Mouse (Mus musculus): ENCODE measurements around the gene Agpat3. TPM values are rescaled to one million over a fixed set of nuclear protein-coding genes. Genes with fewer than 3 reads are reported as not detected.

The Agpat3 gene
- polyA plus RNA-seq (2014; fragmentation: Nextera tagmentation; extraction: Ambion mirVana): 41.9 and 54.3 TPM in 2 replicates

DNA sequence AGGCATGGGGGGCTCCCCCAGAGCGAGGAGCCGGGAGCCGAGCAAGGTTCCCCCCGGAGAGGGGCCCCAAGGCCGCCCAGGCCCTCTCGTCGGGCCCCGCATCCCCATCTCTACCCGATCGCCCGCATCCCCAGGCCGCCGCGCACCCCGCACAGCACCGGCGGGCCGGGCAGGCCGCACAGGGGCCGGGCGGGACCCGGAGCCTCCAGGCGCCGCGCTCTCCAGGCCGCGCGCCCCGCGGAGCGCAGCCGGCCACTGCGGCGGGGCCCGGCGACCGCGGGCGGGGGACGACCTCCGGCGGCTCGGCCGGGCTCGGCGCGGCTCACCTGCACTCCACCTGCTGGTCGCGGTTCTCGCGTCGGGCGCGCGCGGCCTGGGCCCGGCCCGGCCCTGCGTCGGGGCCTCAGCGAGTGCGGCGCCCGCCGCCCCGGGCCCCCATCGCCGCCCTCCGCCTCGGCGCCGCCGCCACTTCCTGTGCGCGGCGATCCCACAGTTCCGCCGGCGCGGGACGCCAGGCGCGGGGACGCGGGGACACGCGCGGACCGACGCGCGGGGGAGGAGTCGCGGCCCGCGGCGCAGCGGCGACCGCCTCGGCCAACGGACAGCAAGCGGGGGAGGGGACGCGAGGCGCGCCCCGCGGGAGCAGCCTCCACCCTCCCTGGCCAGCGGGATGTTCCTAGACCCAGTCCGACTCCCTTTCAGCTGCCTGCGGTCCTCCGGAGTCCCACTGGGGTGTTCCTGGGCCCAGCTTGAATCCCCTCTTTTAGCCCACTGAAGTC, at the start of gene Agpat3:
TSS of gene Agpat3 (minus strand) at position 603 of the 779 bp plus-strand sequence.
- peaks cover 13% of the 10 kb centered on the region for H3K4me1 ChIP-seq (ENCODE audit: control insufficient read depth, insufficient read depth, low read length)
- WGBS: under 1% methylated on average over 56 of the region's 113 CpGs
- peak within 1 kb of the TSS; percentile 73 for H3K4me2 ChIP-seq (replicated peaks; ENCODE audit: low read depth, low read length)
- H3K9ac ChIP-seq (replicated peaks; ENCODE audit: low read depth, low read length): peak within 1 kb of the TSS; percentile 96
- H3K27me3 ChIP-seq (ENCODE audit: control insufficient read depth, insufficient read depth, low read length): no peaks in the 10 kb centered on the region
- no peaks in the 10 kb centered on the region for H3K36me3 ChIP-seq (ENCODE audit: control insufficient read depth, insufficient read depth, low read length)
- peak within 1 kb of the TSS; percentile 33; the same call in 1 of the 2 replicates for H3K27ac ChIP-seq (ENCODE audit: low read length)
- ATAC-seq (ENCODE audit: insufficient number of reproducible peaks, insufficient read depth, low FRiP score, low read depth): peak; percentile 81
- H3K4me3 ChIP-seq (ENCODE audit: low read depth, low read length): peak within 1 kb of the TSS; percentile 83
- no peaks in the 10 kb centered on the region for H3K9me3 ChIP-seq (ENCODE audit: control insufficient read depth, low read depth, low read length)

DNA sequence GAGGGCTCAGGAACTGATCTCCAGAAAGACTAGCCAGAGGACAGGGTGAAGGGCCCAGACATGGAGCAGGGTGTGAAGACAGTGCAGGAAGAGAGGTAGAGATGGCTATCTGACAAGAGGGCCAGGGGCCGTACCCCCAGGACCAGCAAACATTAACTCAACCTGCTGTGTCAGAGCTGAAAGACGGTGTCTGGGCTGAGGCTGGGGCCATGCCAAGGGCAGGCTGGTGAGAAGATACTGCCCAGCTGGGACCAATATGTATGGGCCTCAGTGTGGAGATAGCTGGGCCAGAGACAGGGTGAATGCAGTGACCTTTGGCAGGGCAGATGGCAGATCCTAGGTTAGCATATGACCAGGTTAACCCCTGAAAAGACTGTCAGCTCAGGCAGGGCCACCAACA, 48.8 kb upstream of the Agpat3 start:
- peaks cover 57% of the 10 kb centered on the region for H3K36me3 ChIP-seq (ENCODE audit: control insufficient read depth, insufficient read depth, low read length)
- no peak for ATAC-seq (ENCODE audit: insufficient number of reproducible peaks, insufficient read depth, low FRiP score, low read depth)
- H3K27me3 ChIP-seq (ENCODE audit: control insufficient read depth, insufficient read depth, low read length): no peaks in the 10 kb centered on the region
- no peak overlapping the region for H3K4me2 ChIP-seq (replicated peaks; ENCODE audit: low read depth, low read length)
- no peaks in the 10 kb centered on the region for H3K4me1 ChIP-seq (ENCODE audit: control insufficient read depth, insufficient read depth, low read length)
- H3K9me3 ChIP-seq (ENCODE audit: control insufficient read depth, low read depth, low read length): no peaks in the 10 kb centered on the region
- no peak overlapping the region for H3K4me3 ChIP-seq (ENCODE audit: low read depth, low read length)
- no peak overlapping the region for H3K9ac ChIP-seq (replicated peaks; ENCODE audit: low read depth, low read length)
- WGBS: 89% methylated on average over 2 of the region's 2 CpGs
- H3K27ac ChIP-seq (ENCODE audit: low read length): no peak overlapping the region

DNA sequence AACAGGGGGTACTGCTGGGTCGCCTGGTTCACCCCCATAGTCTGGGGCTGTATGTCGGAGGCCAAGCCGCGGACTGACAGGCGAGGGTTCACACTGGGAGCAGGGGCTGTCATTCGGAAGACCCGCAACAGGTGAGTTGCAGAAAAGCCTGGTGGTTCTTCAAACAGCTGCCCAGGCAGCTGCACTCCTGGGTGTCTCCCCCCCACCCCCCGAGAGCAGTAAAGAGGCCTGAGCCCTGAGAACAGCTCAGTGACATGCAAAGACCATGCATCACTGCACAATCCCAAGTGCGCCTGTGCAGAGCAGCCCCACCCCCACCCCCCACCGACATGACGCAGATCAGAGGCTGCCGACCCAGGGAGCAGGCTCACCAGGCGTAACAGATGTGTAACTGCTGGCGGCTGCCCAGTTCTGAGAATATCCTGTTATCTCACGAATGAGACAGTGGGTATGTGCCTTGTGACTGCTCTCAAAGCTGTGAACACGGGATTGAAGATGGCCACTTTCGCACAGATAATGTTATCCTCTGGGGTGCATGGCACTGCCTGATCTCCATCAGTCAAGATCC, 46.9 kb upstream of the Agpat3 start:
- no peaks in the 10 kb centered on the region for H3K27me3 ChIP-seq (ENCODE audit: control insufficient read depth, insufficient read depth, low read length)
- H3K27ac ChIP-seq (ENCODE audit: low read length): no peak overlapping the region
- no peak overlapping the region for H3K9ac ChIP-seq (replicated peaks; ENCODE audit: low read depth, low read length)
- no peaks in the 10 kb centered on the region for H3K4me1 ChIP-seq (ENCODE audit: control insufficient read depth, insufficient read depth, low read length)
- 46% methylated on average over 17 of the region's 17 CpGs for WGBS
- H3K4me3 ChIP-seq (ENCODE audit: low read depth, low read length): no peak overlapping the region
- peaks cover 39% of the 10 kb centered on the region for H3K36me3 ChIP-seq (ENCODE audit: control insufficient read depth, insufficient read depth, low read length)
- no peak overlapping the region for H3K4me2 ChIP-seq (replicated peaks; ENCODE audit: low read depth, low read length)
- ATAC-seq (ENCODE audit: insufficient number of reproducible peaks, insufficient read depth, low FRiP score, low read depth): 0 out of 2 replicates have a peak, but pooled peaks have one; percentile 4
- H3K9me3 ChIP-seq (ENCODE audit: control insufficient read depth, low read depth, low read length): no peaks in the 10 kb centered on the region

DNA sequence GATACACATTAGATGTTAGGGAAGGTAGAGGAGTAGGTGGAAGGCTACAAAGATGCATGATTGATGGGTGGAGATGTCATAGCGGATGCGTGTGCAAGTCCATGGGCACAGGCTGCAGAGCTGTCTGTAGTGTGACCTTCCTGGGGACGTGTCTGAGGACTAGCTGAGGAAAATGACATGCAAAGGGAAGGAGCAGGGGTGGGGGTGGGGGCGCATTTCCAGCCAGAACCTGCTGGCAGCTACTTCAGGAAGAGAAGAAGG, 44.3 kb upstream of the Agpat3 start:
- no peak overlapping the region for H3K4me2 ChIP-seq (replicated peaks; ENCODE audit: low read depth, low read length)
- no peak overlapping the region for H3K4me3 ChIP-seq (ENCODE audit: low read depth, low read length)
- H3K9me3 ChIP-seq (ENCODE audit: control insufficient read depth, low read depth, low read length): no peaks in the 10 kb centered on the region
- H3K27me3 ChIP-seq (ENCODE audit: control insufficient read depth, insufficient read depth, low read length): no peaks in the 10 kb centered on the region; the same call in 1 of the 2 replicates
- ATAC-seq (ENCODE audit: insufficient number of reproducible peaks, insufficient read depth, low FRiP score, low read depth): peak; percentile 15; the same call in 1 of the 2 replicates
- peaks cover 14% of the 10 kb centered on the region for H3K36me3 ChIP-seq (ENCODE audit: control insufficient read depth, insufficient read depth, low read length)
- H3K9ac ChIP-seq (replicated peaks; ENCODE audit: low read depth, low read length): no peak overlapping the region
- no peak overlapping the region for H3K27ac ChIP-seq (ENCODE audit: low read length)
- 43% methylated on average over 4 of the region's 4 CpGs for WGBS
- H3K4me1 ChIP-seq (ENCODE audit: control insufficient read depth, insufficient read depth, low read length): no peaks in the 10 kb centered on the region

DNA sequence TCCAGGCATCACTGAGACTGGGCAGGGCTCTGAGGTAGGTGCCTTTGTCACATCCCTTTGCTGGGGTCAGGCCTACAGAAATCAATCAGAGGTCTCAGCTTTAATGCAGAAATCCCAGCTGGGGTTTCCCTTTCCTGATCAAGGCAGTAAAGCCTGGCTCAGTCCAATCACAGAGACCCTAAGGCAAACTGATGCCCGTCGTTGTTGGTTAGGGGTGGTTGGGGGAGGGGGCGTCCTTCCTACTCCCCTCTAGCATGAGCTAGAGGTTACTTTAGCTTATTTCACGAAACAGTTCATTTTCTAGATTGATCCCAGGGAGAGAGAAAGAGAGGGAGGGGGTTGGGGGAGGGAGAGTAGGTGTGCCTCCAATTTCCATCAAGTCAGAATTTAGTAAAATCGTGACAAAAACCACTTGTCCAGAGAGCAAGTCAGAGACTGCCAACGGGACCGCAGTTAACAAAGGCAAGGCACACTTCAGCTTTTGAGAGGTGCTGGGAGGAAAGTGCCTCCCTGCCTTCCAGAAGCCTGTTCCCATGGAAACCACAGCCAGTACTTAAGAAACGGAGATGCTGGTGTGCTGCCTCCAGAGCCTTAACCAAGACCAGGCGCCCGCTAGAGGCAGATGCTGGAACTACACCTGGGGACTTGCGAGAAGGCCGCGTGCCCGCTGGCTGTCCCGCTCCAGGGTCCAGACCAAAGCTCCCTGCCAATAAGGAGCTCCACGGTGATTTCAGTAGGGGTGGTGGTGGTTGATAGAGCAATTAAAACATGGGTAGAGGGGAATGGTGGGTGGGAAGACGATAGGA, 43.7 kb upstream of the Agpat3 start:
- H3K4me2 ChIP-seq (replicated peaks; ENCODE audit: low read depth, low read length): no peak overlapping the region

GRCm38 (mm10) chr10:78395377-78395776, 43.1 kb upstream of the Agpat3 start:
- WGBS: 76% methylated on average over 3 of the region's 3 CpGs
- no peak for ATAC-seq (ENCODE audit: insufficient number of reproducible peaks, insufficient read depth, low FRiP score, low read depth)

More for the DNA sequence above, 43.7 kb upstream of the Agpat3 start:
- 11% methylated on average over 17 of the region's 17 CpGs for WGBS
- Histone ChIP-seq H3K9ac (replicated peaks; ENCODE audit: low read depth, low read length) (no peak overlapping the region), H3K27ac (ENCODE audit: low read length) (no peak overlapping the region), H3K27me3 (ENCODE audit: control insufficient read depth, insufficient read depth, low read length) (peaks cover 3% of the 10 kb centered on the region; the same call in 1 of the 2 replicates), H3K9me3 (ENCODE audit: control insufficient read depth, low read depth, low read length) (no peaks in the 10 kb centered on the region), H3K36me3 (ENCODE audit: control insufficient read depth, insufficient read depth, low read length) (peaks cover 9% of the 10 kb centered on the region), H3K4me3 (ENCODE audit: low read depth, low read length) (no peak overlapping the region), H3K4me1 (ENCODE audit: control insufficient read depth, insufficient read depth, low read length) (no peaks in the 10 kb centered on the region)
- peak; percentile 60; the same call in 1 of the 2 replicates for ATAC-seq (ENCODE audit: insufficient number of reproducible peaks, insufficient read depth, low FRiP score, low read depth)

DNA sequence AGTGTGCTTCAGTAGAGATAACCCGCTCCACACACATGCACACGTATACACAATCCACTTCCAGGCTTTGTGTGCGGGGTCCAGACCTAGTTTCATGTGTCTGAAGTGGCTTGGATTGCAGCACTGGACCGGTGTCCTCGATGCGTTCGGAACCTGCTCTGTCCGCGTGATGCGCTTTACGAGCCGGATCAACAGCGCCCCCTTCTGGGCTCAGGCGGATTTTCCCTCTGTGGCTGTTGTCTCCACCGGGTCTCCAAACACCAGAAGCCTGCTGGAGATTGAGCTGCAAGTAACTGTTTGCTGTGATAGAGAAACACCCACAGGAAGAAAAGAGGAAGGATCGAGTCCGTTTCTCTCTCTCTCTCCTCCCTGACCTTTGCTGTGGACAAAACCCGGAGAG, 39.8 kb upstream of the Agpat3 start:
- H3K9ac ChIP-seq (replicated peaks; ENCODE audit: low read depth, low read length): no peak overlapping the region
- H3K36me3 ChIP-seq (ENCODE audit: control insufficient read depth, insufficient read depth, low read length): no peaks in the 10 kb centered on the region
- peaks cover 4% of the 10 kb centered on the region; the same call in 1 of the 2 replicates for H3K27me3 ChIP-seq (ENCODE audit: control insufficient read depth, insufficient read depth, low read length)
- no peak overlapping the region for H3K4me2 ChIP-seq (replicated peaks; ENCODE audit: low read depth, low read length)
- 1% methylated on average over 18 of the region's 18 CpGs for WGBS
- ATAC-seq (ENCODE audit: insufficient number of reproducible peaks, insufficient read depth, low FRiP score, low read depth): no peak
- H3K4me1 ChIP-seq (ENCODE audit: control insufficient read depth, insufficient read depth, low read length): no peaks in the 10 kb centered on the region
- no peaks in the 10 kb centered on the region for H3K9me3 ChIP-seq (ENCODE audit: control insufficient read depth, low read depth, low read length)
- no peak overlapping the region for H3K4me3 ChIP-seq (ENCODE audit: low read depth, low read length)
- no peak overlapping the region for H3K27ac ChIP-seq (ENCODE audit: low read length)

More at GRCm38 (mm10) chr10:78395377-78395776, 43.1 kb upstream of the Agpat3 start:
- H3K4me2 ChIP-seq (replicated peaks; ENCODE audit: low read depth, low read length): no peak overlapping the region
- no peaks in the 10 kb centered on the region for H3K9me3 ChIP-seq (ENCODE audit: control insufficient read depth, low read depth, low read length)
- H3K27ac ChIP-seq (ENCODE audit: low read length): no peak overlapping the region
- no peaks in the 10 kb centered on the region for H3K4me1 ChIP-seq (ENCODE audit: control insufficient read depth, insufficient read depth, low read length)
- no peak overlapping the region for H3K9ac ChIP-seq (replicated peaks; ENCODE audit: low read depth, low read length)
- peaks cover 4% of the 10 kb centered on the region; the same call in 1 of the 2 replicates for H3K27me3 ChIP-seq (ENCODE audit: control insufficient read depth, insufficient read depth, low read length)
- H3K36me3 ChIP-seq (ENCODE audit: control insufficient read depth, insufficient read depth, low read length): peaks cover 2% of the 10 kb centered on the region
- H3K4me3 ChIP-seq (ENCODE audit: low read depth, low read length): no peak overlapping the region

DNA sequence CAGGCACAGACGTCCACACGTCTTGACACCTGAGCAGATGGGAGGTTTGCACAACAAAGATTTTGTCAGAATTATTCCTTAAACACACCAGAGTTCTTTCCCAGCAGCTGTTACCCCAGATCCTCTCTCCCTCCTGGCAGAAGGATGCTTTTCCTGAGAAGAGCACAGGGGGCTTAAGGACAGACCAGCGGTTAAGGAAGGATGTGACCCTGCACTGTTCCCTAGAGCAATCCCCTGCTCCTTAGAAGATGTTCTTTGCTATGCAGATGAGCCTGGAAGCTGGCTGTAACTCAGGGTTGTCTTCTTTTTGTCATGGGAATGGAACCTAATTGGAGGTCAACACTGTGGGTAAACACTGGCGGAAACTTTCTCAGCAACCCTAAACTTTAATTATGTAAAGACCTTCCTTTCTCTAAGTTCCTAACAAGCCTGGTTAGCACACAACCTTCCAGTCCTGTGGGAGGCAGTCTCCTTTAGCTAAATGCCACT, 38.7 kb upstream of the Agpat3 start:
- ATAC-seq (ENCODE audit: insufficient number of reproducible peaks, insufficient read depth, low FRiP score, low read depth): no peak
- Histone ChIP-seq H3K9me3 (ENCODE audit: control insufficient read depth, low read depth, low read length) (no peaks in the 10 kb centered on the region), H3K9ac (replicated peaks; ENCODE audit: low read depth, low read length) (no peak overlapping the region), H3K36me3 (ENCODE audit: control insufficient read depth, insufficient read depth, low read length) (no peaks in the 10 kb centered on the region), H3K4me3 (ENCODE audit: low read depth, low read length) (no peak overlapping the region), H3K4me2 (replicated peaks; ENCODE audit: low read depth, low read length) (no peak overlapping the region), H3K27ac (ENCODE audit: low read length) (no peak overlapping the region), H3K4me1 (ENCODE audit: control insufficient read depth, insufficient read depth, low read length) (no peaks in the 10 kb centered on the region), H3K27me3 (ENCODE audit: control insufficient read depth, insufficient read depth, low read length) (peaks cover 4% of the 10 kb centered on the region; the same call in 1 of the 2 replicates)
- WGBS: 20% methylated on average over 4 of the region's 4 CpGs

All from stomach, embryonic 14.5 days (tissue).